Mouse (Mus musculus) intestine, postnatal 0 days (tissue): ENCODE measurements around the gene Spib. TPM values are rescaled to one million over a fixed set of nuclear protein-coding genes. Genes with fewer than 3 reads are reported as not detected.

ENCODE experiments used
- ATAC-seq: fragments of 200-750 bp; cut with Nextera tagmentation; 2 replicates; pipeline ENCODE4 v1.8.0; 2017; ENCODE audit warnings: mild to moderate bottlenecking, moderate TSS enrichment, moderate library complexity
- H3K27ac ChIP-seq: fragments of 300-500 bp; sonication (generic); 2 replicates; pipeline ENCODE4 v1.5.1; 2014; ENCODE audit warnings: mild to moderate bottlenecking, low read depth, low read length, moderate library complexity
- H3K27me3 ChIP-seq: fragments of 300-500 bp; sonication (generic); replicated peaks from 2 replicates; pipeline ENCODE4 v1.6.1; 2014; ENCODE audit warnings: low read length, mixed read lengths; ENCODE audit not compliant: control insufficient read depth, insufficient read depth
- H3K36me3 ChIP-seq: fragments of 300-500 bp; sonication (generic); 2 replicates; pipeline ENCODE4 v1.6.1; 2014; ENCODE audit warnings: mild to moderate bottlenecking, moderate library complexity; ENCODE audit not compliant: control insufficient read depth, insufficient read depth
- H3K4me1 ChIP-seq: fragments of 300-500 bp; sonication (generic); replicated peaks from 2 replicates; pipeline ENCODE4 v1.6.1; 2014; ENCODE audit warnings: antibody characterized with exemption, low read length, mixed read lengths; ENCODE audit not compliant: control insufficient read depth, insufficient read depth
- H3K4me2 ChIP-seq: fragments of 300-500 bp; sonication (generic); replicated peaks from 2 replicates; pipeline ENCODE4 v1.6.1; 2014; ENCODE audit warnings: low read depth, mild to moderate bottlenecking, moderate library complexity
- H3K4me3 ChIP-seq: fragments of 300-500 bp; sonication (generic); 2 replicates; pipeline ENCODE4 v1.5.1; 2014; ENCODE audit warnings: low read depth, low read length
- H3K9ac ChIP-seq: fragments of 300-500 bp; sonication (generic); 2 replicates; pipeline ENCODE4 v1.6.1; 2014; ENCODE audit warnings: mild to moderate bottlenecking, low read depth, low read length
- H3K9me3 ChIP-seq: fragments of 300-500 bp; sonication (generic); 2 replicates; pipeline ENCODE4 v1.6.1; 2016; ENCODE audit warnings: mixed run types; ENCODE audit not compliant: control insufficient read depth
- CTCF ChIP-seq: sonication (generic); IDR thresholded peaks from 2 replicates; pipeline ENCODE4 v1.5.1; 2016; ENCODE audit warnings: low read depth, mild to moderate bottlenecking, control low read depth, antibody characterized with exemption, moderate library complexity
- WGBS: fragments of 180-500 bp; shearing (Covaris S2); extraction: QIAGEN DNeasy Blood & Tissue Kit; methylation state at CpG from one replicate; pipeline ENCODE4 v1.1.7; 2014; 5-methylcytosine and 5-hydroxymethylcytosine counted together
- polyA plus RNA-seq: library from polyadenylated mRNA; unstranded; fragments of >200 nt; fragmentation: Nextera tagmentation; extraction: Ambion mirVana; gene quantifications from 2 replicates; pipeline ENCODE4 v1.2.1, GENCODE M21; 2015

Gene Spib
- polyA plus RNA-seq, 1 experiment from 2014 or later: 0.17 TPM

DNA sequence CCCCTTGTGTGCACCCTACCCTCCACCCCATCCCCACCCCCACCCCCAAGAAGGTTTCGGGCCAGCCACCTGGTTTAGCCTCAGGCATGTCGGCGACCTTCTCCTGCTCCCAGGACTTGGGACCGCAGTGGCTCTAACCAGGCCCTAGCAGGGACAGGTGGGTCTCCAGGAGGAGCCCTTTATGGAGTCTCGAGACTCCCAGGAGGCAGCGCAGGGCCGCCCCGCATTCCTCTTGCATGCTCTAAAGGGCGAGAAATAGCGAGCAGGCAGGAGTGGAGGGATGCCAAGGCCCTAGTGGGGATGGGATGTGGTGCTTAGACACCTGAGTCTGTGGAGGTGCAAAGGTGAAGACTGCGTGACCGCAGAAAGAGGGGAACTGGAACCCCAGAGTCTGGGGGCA lies 7.4 kb downstream of the Spib start, which contains the start of gene Mybpc2:
TSS of gene Mybpc2 (minus strand) at position 155 of the 400 bp plus-strand sequence.
- H3K9ac ChIP-seq: peak within 1 kb of the TSS; percentile 26; the same call in 1 of the 2 replicates

DNA sequence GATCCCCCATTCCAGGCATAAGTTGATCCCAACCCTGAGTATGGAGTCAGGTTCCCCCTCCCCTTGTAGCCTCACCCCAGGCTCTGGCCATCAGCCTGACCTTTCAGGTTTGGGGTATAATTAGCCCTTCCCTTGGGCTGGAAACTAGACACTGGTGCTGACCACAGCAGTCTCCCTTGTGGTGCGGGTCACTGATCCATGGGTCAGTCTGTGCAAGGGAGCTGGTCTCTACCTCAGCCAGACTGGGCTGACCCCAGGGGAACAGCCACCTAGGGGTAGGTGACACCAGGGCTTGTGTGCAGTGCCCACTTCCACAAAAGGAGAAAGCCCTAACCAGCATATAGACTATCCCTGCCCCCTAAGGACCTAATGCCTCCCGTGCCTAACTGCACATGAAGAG lies 8.8 kb downstream of the Spib start:
- no peak for TF ChIP-seq CTCF
- no peak overlapping the region for H3K27ac ChIP-seq
- peaks cover 3% of the 10 kb centered on the region; the same call in 1 of the 2 replicates for H3K4me1 ChIP-seq
- H3K27me3 ChIP-seq: peaks cover 21% of the 10 kb centered on the region
- no peak overlapping the region for H3K4me3 ChIP-seq
- no peak overlapping the region for H3K4me2 ChIP-seq
- no peaks in the 10 kb centered on the region for H3K36me3 ChIP-seq
- H3K9ac ChIP-seq: no peak overlapping the region
- no peak for ATAC-seq
- H3K9me3 ChIP-seq: no peaks in the 10 kb centered on the region
- WGBS: 75% methylated on average over 2 of the region's 2 CpGs

More for the DNA sequence above, 7.4 kb downstream of the Spib start, which contains the start of gene Mybpc2:
- ATAC-seq: no peak
- no peaks in the 10 kb centered on the region for H3K9me3 ChIP-seq
- H3K4me2 ChIP-seq: peak within 1 kb of the TSS; percentile 55
- TF ChIP-seq CTCF: no peak
- H3K4me1 ChIP-seq: peaks cover 3% of the 10 kb centered on the region; the same call in 1 of the 2 replicates
- H3K27ac ChIP-seq: no peak within 1 kb of the TSS
- H3K4me3 ChIP-seq: peak within 1 kb of the TSS; percentile 2; the same call in 1 of the 2 replicates
- peaks cover 18% of the 10 kb centered on the region for H3K27me3 ChIP-seq
- no peaks in the 10 kb centered on the region for H3K36me3 ChIP-seq
- WGBS: 41% methylated on average over 12 of the region's 12 CpGs

DNA sequence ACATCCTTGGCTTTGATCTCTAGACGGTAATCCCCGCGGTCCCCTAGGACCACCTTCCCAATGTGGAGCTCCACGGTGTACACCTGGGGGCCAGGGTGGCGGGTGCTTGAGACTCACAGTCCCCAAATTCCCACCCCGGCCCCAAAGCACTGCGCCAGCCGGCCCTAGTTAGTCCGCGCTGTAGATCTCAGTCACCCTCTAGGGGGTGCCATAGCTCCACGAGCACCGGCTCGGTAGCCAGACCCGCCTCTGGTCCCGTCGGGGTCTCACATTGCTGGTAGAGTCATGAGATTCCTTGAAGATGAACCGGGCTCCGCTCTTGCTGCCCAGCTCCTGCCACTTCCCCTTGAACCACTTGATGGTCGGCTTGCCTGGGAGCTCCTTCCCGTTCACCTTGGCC lies 10.2 kb downstream of the Spib start:
- H3K4me2 ChIP-seq: peak overlapping the region; percentile 46
- 2% methylated on average over 20 of the region's 20 CpGs for WGBS
- H3K4me1 ChIP-seq: no peaks in the 10 kb centered on the region; the same call in 1 of the 2 replicates
- ATAC-seq: no peak
- peak; percentile 91 for TF ChIP-seq CTCF
- peaks cover 21% of the 10 kb centered on the region for H3K27me3 ChIP-seq
- no peak overlapping the region for H3K9ac ChIP-seq
- H3K27ac ChIP-seq: no peak overlapping the region
- no peaks in the 10 kb centered on the region for H3K36me3 ChIP-seq
- H3K9me3 ChIP-seq: no peaks in the 10 kb centered on the region
- H3K4me3 ChIP-seq: no peak overlapping the region

DNA sequence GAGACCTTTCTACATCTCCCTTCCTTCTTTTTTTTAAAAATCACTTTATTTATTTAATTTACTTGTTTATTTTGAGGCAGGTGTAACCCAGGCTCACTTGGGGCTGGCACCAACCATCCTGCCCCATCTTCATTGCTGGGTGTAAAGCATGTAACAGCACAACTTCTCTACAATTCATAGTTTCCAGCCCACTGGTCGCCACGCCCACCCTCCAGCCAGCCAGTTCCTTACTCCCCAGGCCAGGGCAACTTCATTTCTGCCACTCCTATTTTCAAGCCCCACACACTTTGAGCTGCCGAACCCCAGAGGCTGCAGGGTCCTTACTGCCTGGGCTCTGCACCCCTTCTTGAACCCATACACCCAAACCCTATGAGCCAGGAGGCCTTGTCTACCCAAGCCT lies 10.9 kb downstream of the Spib start:
- H3K4me3 ChIP-seq: no peak overlapping the region
- no peak overlapping the region for H3K27ac ChIP-seq
- H3K9me3 ChIP-seq: no peaks in the 10 kb centered on the region
- H3K4me1 ChIP-seq: no peaks in the 10 kb centered on the region; the same call in 1 of the 2 replicates
- no peaks in the 10 kb centered on the region for H3K36me3 ChIP-seq
- TF ChIP-seq CTCF: no peak
- no peak for ATAC-seq
- no peak overlapping the region for H3K4me2 ChIP-seq
- 68% methylated on average over 3 of the region's 3 CpGs for WGBS
- peaks cover 21% of the 10 kb centered on the region for H3K27me3 ChIP-seq
- H3K9ac ChIP-seq: no peak overlapping the region

- peaks cover 15% of the 10 kb centered on the region for H3K27me3 ChIP-seq
- TF ChIP-seq CTCF: peak; percentile 30
- H3K4me3 ChIP-seq: no peak overlapping the region
- ATAC-seq: no peak
- H3K4me2 ChIP-seq: no peak overlapping the region
- H3K4me1 ChIP-seq: no peaks in the 10 kb centered on the region; the same call in 1 of the 2 replicates
- H3K9ac ChIP-seq: no peak overlapping the region
- H3K27ac ChIP-seq: no peak overlapping the region
- 62% methylated on average over 9 of the region's 9 CpGs for WGBS
- no peaks in the 10 kb centered on the region for H3K9me3 ChIP-seq
- H3K36me3 ChIP-seq: no peaks in the 10 kb centered on the region
Observed at GRCm38 (mm10) chr7:44519240-44519913, 12.5 kb downstream of the Spib start.

- Histone ChIP-seq H3K27me3 (no peaks in the 10 kb centered on the region), H3K4me3 (no peak overlapping the region), H3K36me3 (no peaks in the 10 kb centered on the region), H3K9ac (no peak overlapping the region), H3K4me1 (no peaks in the 10 kb centered on the region), H3K4me2 (no peak overlapping the region), H3K27ac (no peak overlapping the region), H3K9me3 (0 out of 2 replicates have a peak, but pooled peaks cover 3% of the 10 kb centered on the region)
- no peak for ATAC-seq
- no peak for TF ChIP-seq CTCF
Observed at GRCm38 (mm10) chr7:44507491-44507890, 24.4 kb downstream of the Spib start.
